Mouse (Mus musculus): ENCODE data around the gene Senp5.

- peak; percentile 57 for TF ChIP-seq CTCF (IDR thresholded peaks at IDR 0.05; ENCODE audit: low read depth, low read length)
- TF ChIP-seq POLR2A (IDR thresholded peaks at IDR 0.05; ENCODE audit: borderline replicate concordance, low read depth, low read length), result no peak
Observed at GRCm38 (mm10) chr16:31932840-31933697, 70.0 kb downstream of the Senp5 start.
